Comparison of ENCODE assay signal across 9 mouse cellular contexts in genomic region chr4:135153260-135154088, GRCm38 (mm10). TPM values are rescaled to one million over a fixed set of nuclear protein-coding genes. Genes with fewer than 3 reads are reported as not detected.
A peak's percentile ranks its signal among the peaks of the same experiment; 100 is the strongest.
DNase-seq lines count a peak whose midpoint lies in the region; ATAC-seq and TF ChIP-seq lines count a peak whose summit lies in the region.
"Had no signal": no experiment of that assay in that cellular context is flagged by ENCODE, and none has a peak within 500 bp of the region (broad histone marks: within the 10 kb centered on the region; RNA-seq: fewer than 3 reads in every experiment).

No protein-coding gene starts in this region.

- H3K27ac ChIP-seq in lung, embryonic 16.5 days (ENCODE audit: low read length) = no peak overlapping the region
- H3K27ac ChIP-seq in stomach, embryonic 14.5 days (ENCODE audit: low read length) = no peak overlapping the region

- H3K4me3 ChIP-seq in lung, embryonic 16.5 days (ENCODE audit: low read length) = peak overlapping the region; percentile 45
- H3K4me3 ChIP-seq in stomach, embryonic 14.5 days (ENCODE audit: low read depth, low read length) = peak overlapping the region; percentile 36; the same call in 1 of the 2 replicates

- ATAC-seq in Patski = peak; percentile 28
- no peak for ATAC-seq in lung, embryonic 16.5 days (ENCODE audit: low read depth)
- ATAC-seq in stomach, embryonic 14.5 days (ENCODE audit: insufficient number of reproducible peaks, insufficient read depth, low FRiP score, low read depth) = no peak

- no peak for TF ChIP-seq CTCF in Patski (IDR thresholded peaks at IDR 0.05)

- DNase-seq in kidney, adult 18-20 months = peak; percentile 42
- no peak for DNase-seq in kidney, adult 9 months
- DNase-seq in Patski (ENCODE audit: low read depth, low spot score) = no peak
- DNase-seq in heart, postnatal 10 days = peak; percentile 47 to 53
- DNase-seq in ovary, adult 18-20 months (ENCODE audit: low spot score) = no peak
- no peak for DNase-seq in adrenal gland, adult 2 months

- intact Hi-C loops in heart, postnatal 10 days (cut with DNase I) = loop anchor here (2.0 to 5.0 kb wide), 5 partner anchors 51 to 206 kb away; no protein-coding TSS in a partner anchor

- POLR2A ChIA-PET in Patski (lab: Charles Lee) = no interaction called here

- peaks cover 8% of the 10 kb centered on the region for H3K4me1 ChIP-seq in lung, embryonic 16.5 days (replicated peaks; ENCODE audit: control insufficient read depth, insufficient read depth, low read length)
- 0 out of 2 replicates have a peak, but pooled peaks cover 5% of the 10 kb centered on the region for H3K4me1 ChIP-seq in stomach, embryonic 14.5 days (ENCODE audit: control insufficient read depth, insufficient read depth, low read length)

- no peaks in the 10 kb centered on the region for H3K27me3 ChIP-seq in Patski
- H3K27me3 ChIP-seq in lung, embryonic 16.5 days (ENCODE audit: control insufficient read depth, insufficient read depth, low read depth, low read length) = peaks cover 100% of the 10 kb centered on the region
- peaks cover 75% of the 10 kb centered on the region for H3K27me3 ChIP-seq in stomach, embryonic 14.5 days (ENCODE audit: control insufficient read depth, insufficient read depth, low read length)

- 2% methylated on average over 39 of the region's 39 CpGs for WGBS in lung, embryonic 16.5 days
- 1% methylated on average over 39 of the region's 39 CpGs for WGBS in stomach, embryonic 14.5 days

- H3K4me2 ChIP-seq in lung, embryonic 16.5 days (ENCODE audit: low read depth, low read length) = no peak overlapping the region
- no peak overlapping the region for H3K4me2 ChIP-seq in stomach, embryonic 14.5 days (replicated peaks; ENCODE audit: low read depth, low read length)

- no peaks in the 10 kb centered on the region for H3K9me3 ChIP-seq in lung, embryonic 16.5 days (ENCODE audit: control insufficient read depth, low read length)
- H3K9me3 ChIP-seq in stomach, embryonic 14.5 days (ENCODE audit: control insufficient read depth, low read depth, low read length) = no peaks in the 10 kb centered on the region

- in situ Hi-C loops in Patski (cut with MboI; ENCODE audit: low pct_unique_long_range_greater_than_20kb) = loop anchor here (5.0 kb wide), 2 partner anchors 136 to 206 kb away; no protein-coding TSS in a partner anchor

- no peaks in the 10 kb centered on the region for H3K36me3 ChIP-seq in lung, embryonic 16.5 days (ENCODE audit: control insufficient read depth, insufficient read depth, low read length)
- no peaks in the 10 kb centered on the region for H3K36me3 ChIP-seq in stomach, embryonic 14.5 days (ENCODE audit: control insufficient read depth, insufficient read depth, low read length)

- H3K9ac ChIP-seq in lung, embryonic 16.5 days (ENCODE audit: low read length) = no peak overlapping the region
- no peak overlapping the region for H3K9ac ChIP-seq in stomach, embryonic 14.5 days (replicated peaks; ENCODE audit: low read depth, low read length)

- CTCF ChIA-PET in Patski (lab: Charles Lee) = no interaction called here

RNA-seq across cellular contexts. Expression of gene Runx3, which starts 33.0 kb away (rescaled TPM):
- 8.9 TPM for polyA plus RNA-seq in Patski (2021)
- under 1 TPM; 0.26 to 0.32 TPM for total RNA-seq in heart, postnatal 10 days (2021)
- polyA plus RNA-seq in lung, embryonic 16.5 days (2015; fragmentation: Nextera tagmentation; extraction: Ambion mirVana) = 0.16 and 0.19 TPM in 2 replicates
- polyA plus RNA-seq in stomach, embryonic 14.5 days (2014; fragmentation: Nextera tagmentation; extraction: Ambion mirVana) = 0.14 and 0.21 TPM in 2 replicates
- total RNA-seq in adrenal gland, adult 2 months (2021) = 1 to 10 TPM; 3.1 to 4.0 TPM
- polyA plus RNA-seq in adrenal gland, adult 2 months (2012; rRNA removed) = 3.4 and 4.7 TPM in 2 replicates
- polyA plus RNA-seq: cerebellum, adult 2 months had no signal

Comparison
In these comparisons a context has a peak if more than half of its experiments do, and no peak if none do; other contexts are left out.
1. DNase-seq: peak in kidney, adult 18-20 months (single experiment) and heart, postnatal 10 days (2 of 2); none in kidney, adult 9 months (single experiment), Patski (single experiment), ovary, adult 18-20 months (single experiment) and adrenal gland, adult 2 months (single experiment).